Mouse (Mus musculus) urinary bladder, postnatal 14 days (tissue): ENCODE results near the gene Gpr84.
A peak's percentile ranks its signal among the peaks of the same experiment; 100 is the strongest.

ENCODE experiments used
- DNase-seq: peaks from one replicate; pipeline ENCODE4 v3.0.0; 2021; ENCODE audit warnings: low spot score

Gpr84 gene

GRCm38 (mm10) chr15:103310365-103310910 lies at the start of gene Gpr84:
Gpr84 (minus strand) TSS chr15:103310612.
- no peak for DNase-seq

GRCm38 (mm10) chr15:103359869-103360602 lies 49.6 kb upstream of the Gpr84 start:
- no peak for DNase-seq

- no peak for DNase-seq
Observed at GRCm38 (mm10) chr15:103359122-103359510, 48.7 kb upstream of the Gpr84 start.

- DNase-seq, result no peak
Observed at GRCm38 (mm10) chr15:103358278-103359121, 48.1 kb upstream of the Gpr84 start.

- DNase-seq, result no peak
Observed at GRCm38 (mm10) chr15:103357817-103358216, 47.4 kb upstream of the Gpr84 start.

GRCm38 (mm10) chr15:103356130-103356529 lies 45.7 kb upstream of the Gpr84 start:
- DNase-seq, result no peak

GRCm38 (mm10) chr15:103355420-103355819 lies 45.0 kb upstream of the Gpr84 start:
- no peak for DNase-seq

- no peak for DNase-seq
Observed at GRCm38 (mm10) chr15:103354690-103355089, 44.3 kb upstream of the Gpr84 start.

- DNase-seq, result no peak
Observed at GRCm38 (mm10) chr15:103353511-103354256, 43.3 kb upstream of the Gpr84 start.

- peak; percentile 51 for DNase-seq
Observed at GRCm38 (mm10) chr15:103352856-103353255, 42.4 kb upstream of the Gpr84 start.

- DNase-seq, result peak; percentile 71
Observed at GRCm38 (mm10) chr15:103347275-103347684, 36.9 kb upstream of the Gpr84 start.

GRCm38 (mm10) chr15:103345789-103346188 lies 35.4 kb upstream of the Gpr84 start:
- no peak for DNase-seq

- DNase-seq, result no peak
Observed at GRCm38 (mm10) chr15:103343556-103343955, 33.1 kb upstream of the Gpr84 start.

GRCm38 (mm10) chr15:103343008-103343407 lies 32.6 kb upstream of the Gpr84 start:
- no peak for DNase-seq

- DNase-seq, result peak; percentile 77
Observed at GRCm38 (mm10) chr15:103342415-103342814, 32.0 kb upstream of the Gpr84 start.

- no peak for DNase-seq
Observed at GRCm38 (mm10) chr15:103341547-103341946, 31.1 kb upstream of the Gpr84 start.

GRCm38 (mm10) chr15:103340786-103341185 lies 30.4 kb upstream of the Gpr84 start:
- peak; percentile 54 for DNase-seq

GRCm38 (mm10) chr15:103339961-103340337 lies 29.5 kb upstream of the Gpr84 start, which contains the start of gene Zfp385a:
Zfp385a (minus strand) TSS chr15:103340093.
- DNase-seq, result peak; percentile 57

GRCm38 (mm10) chr15:103339166-103339960 lies 29.0 kb upstream of the Gpr84 start:
- DNase-seq, result peak; percentile 62

GRCm38 (mm10) chr15:103338829-103339165 lies 28.4 kb upstream of the Gpr84 start:
- no peak for DNase-seq

GRCm38 (mm10) chr15:103336996-103337667 lies 26.7 kb upstream of the Gpr84 start:
- DNase-seq, result no peak
